Mouse (Mus musculus): ENCODE results near the gene Tcf20. TPM values are rescaled to one million over a fixed set of nuclear protein-coding genes. Genes with fewer than 3 reads are reported as not detected.

Gene Tcf20
- total and polyA plus RNA-seq, 2 experiments from 2014 or later = 3.0 to 36.7 TPM

GRCm38 (mm10) chr15:82909791-82910190 lies 77.9 kb downstream of the Tcf20 start:
- Histone ChIP-seq H3K4me1 (ENCODE audit: control insufficient read depth, insufficient read depth) (peaks cover 11% of the 10 kb centered on the region; the same call in 1 of the 2 replicates), H3K36me3 (replicated peaks; ENCODE audit: control insufficient read depth, insufficient read depth, low read length) (no peaks in the 10 kb centered on the region), H3K9ac (replicated peaks; ENCODE audit: low read depth, low read length) (no peak overlapping the region), H3K4me3 (ENCODE audit: low read depth, low read length) (no peak overlapping the region), H3K4me2 (ENCODE audit: low read depth, low read length) (no peak overlapping the region), H3K9me3 (replicated peaks; ENCODE audit: control insufficient read depth, low read length) (no peaks in the 10 kb centered on the region), H3K27me3 (ENCODE audit: control insufficient read depth, insufficient read depth, low read length) (peaks cover 31% of the 10 kb centered on the region), H3K27ac (ENCODE audit: low read depth) (no peak overlapping the region)
- ATAC-seq (ENCODE audit: insufficient read depth, low read depth) (no peak), DNase-seq (ENCODE audit: low spot score) (no peak)
- TF ChIP-seq EP300 (IDR thresholded peaks at IDR 0.05; ENCODE audit: low read depth) = no peak
- WGBS = 87% methylated on average over 4 of the region's 4 CpGs

- no peak for DNase-seq (ENCODE audit: low spot score)
- Histone ChIP-seq H3K4me1 (ENCODE audit: control insufficient read depth, insufficient read depth) (peaks cover 11% of the 10 kb centered on the region; the same call in 1 of the 2 replicates), H3K4me3 (ENCODE audit: low read depth, low read length) (no peak overlapping the region), H3K27me3 (ENCODE audit: control insufficient read depth, insufficient read depth, low read length) (peaks cover 31% of the 10 kb centered on the region), H3K9me3 (replicated peaks; ENCODE audit: control insufficient read depth, low read length) (no peaks in the 10 kb centered on the region), H3K4me2 (ENCODE audit: low read depth, low read length) (no peak overlapping the region), H3K9ac (replicated peaks; ENCODE audit: low read depth, low read length) (no peak overlapping the region), H3K27ac (ENCODE audit: low read depth) (no peak overlapping the region), H3K36me3 (replicated peaks; ENCODE audit: control insufficient read depth, insufficient read depth, low read length) (no peaks in the 10 kb centered on the region)
- no peak for ATAC-seq (ENCODE audit: insufficient read depth, low read depth)
- WGBS = 49% methylated on average over 2 of the region's 2 CpGs
- TF ChIP-seq EP300 (IDR thresholded peaks at IDR 0.05; ENCODE audit: low read depth) (no peak), CTCF (IDR thresholded peaks at IDR 0.05; ENCODE audit: low read depth) (no peak)
Observed at GRCm38 (mm10) chr15:82908521-82908920, 79.2 kb downstream of the Tcf20 start.

GRCm38 (mm10) chr15:82907306-82907705 lies 80.4 kb downstream of the Tcf20 start:
- WGBS = 88% methylated on average over 5 of the region's 5 CpGs
- no peak for ATAC-seq (ENCODE audit: insufficient read depth, low read depth)

GRCm38 (mm10) chr15:82906574-82907061 lies 81.1 kb downstream of the Tcf20 start:
- Histone ChIP-seq H3K27ac (ENCODE audit: low read depth) (no peak overlapping the region), H3K36me3 (replicated peaks; ENCODE audit: control insufficient read depth, insufficient read depth, low read length) (no peaks in the 10 kb centered on the region), H3K4me1 (ENCODE audit: control insufficient read depth, insufficient read depth) (peaks cover 9% of the 10 kb centered on the region), H3K4me3 (ENCODE audit: low read depth, low read length) (no peak overlapping the region), H3K4me2 (ENCODE audit: low read depth, low read length) (no peak overlapping the region), H3K9ac (replicated peaks; ENCODE audit: low read depth, low read length) (no peak overlapping the region), H3K27me3 (ENCODE audit: control insufficient read depth, insufficient read depth, low read length) (peaks cover 16% of the 10 kb centered on the region; the same call in 1 of the 2 replicates), H3K9me3 (replicated peaks; ENCODE audit: control insufficient read depth, low read length) (no peaks in the 10 kb centered on the region)
- DNase-seq (ENCODE audit: low spot score) = peak; percentile 47
- TF ChIP-seq EP300 (IDR thresholded peaks at IDR 0.05; ENCODE audit: low read depth) = no peak
- peak; percentile 52 for TF ChIP-seq CTCF (IDR thresholded peaks at IDR 0.05; ENCODE audit: low read depth)
- 0 out of 2 replicates have a peak, but pooled peaks have one; percentile 48 for ATAC-seq (ENCODE audit: insufficient read depth, low read depth)
- WGBS = 25% methylated on average over 7 of the region's 7 CpGs

More at GRCm38 (mm10) chr15:82907306-82907705, 80.4 kb downstream of the Tcf20 start:
- Histone ChIP-seq H3K36me3 (replicated peaks; ENCODE audit: control insufficient read depth, insufficient read depth, low read length) (no peaks in the 10 kb centered on the region), H3K9ac (replicated peaks; ENCODE audit: low read depth, low read length) (no peak overlapping the region), H3K4me1 (ENCODE audit: control insufficient read depth, insufficient read depth) (peaks cover 11% of the 10 kb centered on the region; the same call in 1 of the 2 replicates), H3K27me3 (ENCODE audit: control insufficient read depth, insufficient read depth, low read length) (peaks cover 23% of the 10 kb centered on the region), H3K9me3 (replicated peaks; ENCODE audit: control insufficient read depth, low read length) (no peaks in the 10 kb centered on the region), H3K27ac (ENCODE audit: low read depth) (no peak overlapping the region), H3K4me3 (ENCODE audit: low read depth, low read length) (no peak overlapping the region), H3K4me2 (ENCODE audit: low read depth, low read length) (no peak overlapping the region)
- no peak for DNase-seq (ENCODE audit: low spot score)
- no peak for TF ChIP-seq EP300 (IDR thresholded peaks at IDR 0.05; ENCODE audit: low read depth)
- TF ChIP-seq CTCF (IDR thresholded peaks at IDR 0.05; ENCODE audit: low read depth) = no peak

GRCm38 (mm10) chr15:82905431-82906395 lies 82.0 kb downstream of the Tcf20 start:
- Histone ChIP-seq H3K27ac (ENCODE audit: low read depth) (no peak overlapping the region), H3K4me1 (ENCODE audit: control insufficient read depth, insufficient read depth) (peaks cover 18% of the 10 kb centered on the region), H3K4me2 (ENCODE audit: low read depth, low read length) (no peak overlapping the region), H3K27me3 (ENCODE audit: control insufficient read depth, insufficient read depth, low read length) (peaks cover 7% of the 10 kb centered on the region; the same call in 1 of the 2 replicates), H3K36me3 (replicated peaks; ENCODE audit: control insufficient read depth, insufficient read depth, low read length) (no peaks in the 10 kb centered on the region), H3K4me3 (ENCODE audit: low read depth, low read length) (no peak overlapping the region), H3K9ac (replicated peaks; ENCODE audit: low read depth, low read length) (no peak overlapping the region), H3K9me3 (replicated peaks; ENCODE audit: control insufficient read depth, low read length) (no peaks in the 10 kb centered on the region)
- ATAC-seq (ENCODE audit: insufficient read depth, low read depth) = no peak; the same call in 1 of the 2 replicates
- 72% methylated on average over 8 of the region's 8 CpGs for WGBS
- no peak for TF ChIP-seq EP300 (IDR thresholded peaks at IDR 0.05; ENCODE audit: low read depth)
- TF ChIP-seq CTCF (IDR thresholded peaks at IDR 0.05; ENCODE audit: low read depth) = peak; percentile 8; the same call in 1 of the 2 replicates
- DNase-seq (ENCODE audit: low spot score) = no peak
